Mouse (Mus musculus): ENCODE results near the gene Sim2.

Sim2 gene

DNA sequence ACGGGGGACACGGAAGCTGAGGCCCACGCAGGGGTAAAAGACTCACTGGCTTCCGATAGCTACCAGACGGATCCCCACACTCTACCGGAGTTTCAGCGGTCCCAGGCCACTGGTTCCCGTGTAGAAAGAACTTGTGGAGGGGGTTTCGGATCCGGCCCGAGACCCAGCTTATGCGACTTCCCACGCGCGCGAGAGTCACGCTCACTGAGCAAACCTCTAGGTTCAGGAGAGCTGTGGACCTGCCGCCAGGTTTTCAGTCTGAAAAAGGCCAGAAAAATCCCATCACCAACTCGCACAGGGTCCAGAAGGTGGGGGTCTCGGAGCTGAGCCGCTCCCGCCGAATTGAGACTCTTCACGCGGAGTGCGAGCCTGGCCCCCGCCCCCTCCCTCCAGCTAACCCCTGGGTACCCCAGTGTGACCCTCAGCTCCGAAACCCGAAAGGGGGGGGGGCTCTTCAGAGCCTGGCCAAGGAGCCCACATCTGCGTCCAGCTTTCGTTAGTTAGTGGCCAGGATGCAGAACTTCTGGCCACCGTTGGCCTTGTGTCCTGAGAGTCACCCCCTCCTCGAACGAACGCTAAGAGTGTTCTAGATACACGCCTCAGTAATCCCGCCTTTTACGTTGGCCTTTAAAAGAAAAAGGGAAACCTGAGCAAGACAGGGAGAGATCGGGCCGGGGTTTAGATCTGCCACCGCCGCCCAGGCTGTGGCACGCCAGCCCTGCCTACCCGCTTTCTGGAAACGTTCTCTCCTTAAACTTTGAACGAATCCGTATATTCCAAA, 5.5 kb upstream of the Sim2 start:
- DNase-seq (ENCODE audit: low spot score) = no peak

DNA sequence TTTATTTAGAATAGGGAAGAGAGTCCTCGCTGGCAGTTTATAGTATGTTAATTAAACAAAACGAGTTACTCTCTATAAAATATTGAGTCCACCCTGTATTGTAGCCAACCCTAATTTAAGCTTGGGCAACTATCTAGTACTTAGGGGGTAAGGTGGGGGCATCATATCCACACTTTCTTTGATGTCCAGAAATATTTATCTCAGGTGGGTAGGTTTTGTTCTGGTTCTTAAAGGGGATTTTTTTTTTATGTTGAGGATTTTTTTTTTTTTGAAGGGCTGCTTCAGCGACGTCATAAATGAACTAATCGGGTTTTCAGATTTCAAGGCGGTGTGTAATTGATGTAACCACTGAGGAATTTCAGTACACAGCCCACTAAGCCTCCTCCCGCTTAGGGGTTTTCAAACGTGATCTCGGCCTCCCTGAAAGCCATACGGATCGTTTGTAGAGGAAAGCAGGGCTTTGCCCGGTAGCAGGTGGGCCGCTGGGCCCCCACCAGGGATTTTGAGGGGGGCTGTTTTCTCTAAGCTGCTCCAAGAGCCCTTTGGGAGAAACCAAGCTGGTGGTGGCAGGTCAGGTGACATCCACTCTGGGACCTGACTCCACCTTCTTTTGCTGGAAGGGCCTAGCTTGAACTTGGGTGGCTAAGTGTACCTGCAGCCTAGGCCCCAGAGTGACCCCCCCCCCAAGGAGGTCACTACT, 4.7 kb upstream of the Sim2 start:
- no peak for DNase-seq (ENCODE audit: low spot score)

DNA sequence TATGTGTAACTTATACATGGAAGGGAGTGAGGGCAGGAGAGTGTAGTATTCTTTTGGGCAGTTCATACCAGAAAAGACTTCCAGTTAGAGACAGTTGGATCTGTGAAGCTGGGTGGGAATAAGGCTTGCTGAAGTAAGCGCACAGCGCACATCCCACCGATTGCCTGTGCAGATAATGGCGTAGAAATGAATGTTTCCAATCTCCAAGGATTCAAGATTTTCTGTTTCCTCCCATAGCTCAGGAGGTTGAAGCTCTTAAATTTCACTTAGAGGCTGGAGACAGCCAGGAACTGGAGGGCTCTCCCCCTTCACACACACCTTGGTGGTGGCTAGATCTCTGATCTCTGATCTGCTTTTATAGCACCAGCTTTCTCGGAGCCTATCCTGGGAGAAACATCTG, 3.1 kb upstream of the Sim2 start:
- DNase-seq (ENCODE audit: low spot score) = no peak

DNA sequence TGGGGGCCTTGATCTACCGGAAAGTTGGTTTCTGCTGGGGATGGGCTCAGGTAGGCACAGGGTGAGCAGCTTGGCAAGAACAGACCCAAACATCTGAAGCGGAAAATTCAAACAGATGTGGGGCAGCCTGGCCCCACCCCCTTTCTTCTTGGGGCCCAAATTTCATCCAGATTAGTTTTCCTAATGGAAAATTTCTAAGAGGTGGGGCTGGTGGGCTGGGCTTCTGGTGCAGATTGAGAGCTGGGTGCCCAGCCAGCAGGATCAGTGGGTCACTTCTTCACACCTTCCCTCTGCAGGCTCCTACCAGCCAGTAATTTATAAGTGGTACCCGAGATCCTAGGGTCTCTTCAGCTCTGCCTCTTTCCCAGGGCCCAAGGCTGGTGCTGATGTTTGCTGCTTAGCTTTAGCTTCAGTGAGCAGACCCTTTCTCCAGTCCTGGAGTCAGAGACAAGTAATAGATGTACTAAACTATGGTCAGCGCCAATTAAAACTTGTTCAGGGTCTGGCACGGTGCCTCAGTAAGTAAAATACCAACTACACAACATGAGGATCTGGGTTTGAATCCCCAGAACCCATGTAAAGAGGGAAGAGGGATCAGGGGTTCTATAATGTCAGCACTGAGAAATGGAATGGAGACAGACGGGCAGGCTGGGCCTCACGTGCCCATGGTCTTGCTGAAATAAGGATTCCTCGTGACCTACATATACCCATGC, 2.6 kb upstream of the Sim2 start:
- no peak for DNase-seq (ENCODE audit: low spot score)

- DNase-seq (ENCODE audit: low spot score) = no peak
Observed at GRCm38 (mm10) chr16:94082960-94083847, 1.5 kb upstream of the Sim2 start.

DNA sequence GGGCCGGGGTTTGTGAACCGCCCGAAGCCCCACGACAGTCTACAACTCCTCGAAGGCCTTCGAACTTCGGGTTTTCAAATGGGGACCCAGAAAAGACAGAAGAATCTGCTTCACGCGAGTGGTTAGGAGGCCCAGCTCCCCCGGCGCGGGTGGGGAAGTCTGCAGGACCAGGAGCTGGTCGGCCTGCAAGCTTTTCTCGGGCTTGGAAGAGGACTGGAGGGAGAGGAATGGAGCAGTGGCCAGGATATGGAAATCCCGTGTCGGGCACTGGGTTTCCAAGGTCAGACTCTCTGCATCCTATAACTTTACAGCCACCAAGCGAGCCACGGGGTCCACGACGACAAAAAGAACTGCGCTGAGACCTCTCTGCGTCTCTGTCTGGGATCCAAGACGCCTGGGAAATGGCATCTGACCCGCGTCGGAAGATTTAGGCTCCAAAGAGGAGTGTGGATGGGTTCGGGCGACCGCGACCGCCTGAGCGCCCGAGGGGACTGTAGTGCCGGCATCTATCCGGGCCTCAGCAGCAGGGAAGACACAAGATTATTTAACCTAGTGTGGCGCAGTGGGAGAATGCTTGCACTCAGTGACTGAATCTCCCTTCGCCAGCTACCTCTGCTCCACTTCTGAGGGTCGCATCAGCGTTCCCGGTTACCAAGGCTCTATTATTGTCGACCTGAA, 744 bp upstream of the Sim2 start:
- no peak for DNase-seq (ENCODE audit: low spot score)

DNA sequence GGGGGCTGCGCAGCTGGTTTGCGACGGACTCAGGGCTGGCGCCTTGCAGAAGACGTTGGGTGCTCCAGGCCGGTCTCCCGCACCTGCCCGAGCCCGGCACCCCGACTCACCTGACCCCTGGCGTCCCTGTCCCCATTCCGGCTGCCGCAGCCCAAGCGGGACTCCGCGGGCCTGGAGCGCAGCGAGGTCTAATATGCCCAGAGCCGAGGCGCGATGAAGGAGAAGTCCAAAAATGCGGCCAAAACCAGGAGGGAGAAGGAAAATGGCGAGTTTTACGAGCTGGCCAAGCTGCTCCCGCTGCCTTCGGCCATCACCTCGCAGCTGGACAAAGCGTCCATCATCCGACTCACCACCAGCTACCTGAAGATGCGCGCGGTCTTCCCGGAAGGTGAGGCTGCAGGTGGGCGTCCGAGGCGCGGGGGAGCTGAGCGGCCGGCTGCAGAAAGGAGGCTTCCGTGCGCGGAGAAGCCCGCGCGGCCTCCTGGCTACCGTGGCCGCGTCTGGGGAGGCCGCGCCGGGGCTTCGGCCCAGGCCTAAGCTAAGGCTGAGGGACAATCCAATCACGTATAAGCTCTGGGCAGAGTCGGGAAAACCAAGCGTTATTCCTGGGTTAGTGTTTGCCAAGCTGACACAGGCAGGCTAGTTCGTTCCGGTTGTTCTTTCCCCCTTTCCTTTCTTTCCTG, 1.0 kb downstream of the Sim2 start:
- no peak for DNase-seq (ENCODE audit: low spot score)

GRCm38 (mm10) chr16:94086701-94087569, 2.2 kb downstream of the Sim2 start:
- no peak for DNase-seq (ENCODE audit: low spot score)

DNA sequence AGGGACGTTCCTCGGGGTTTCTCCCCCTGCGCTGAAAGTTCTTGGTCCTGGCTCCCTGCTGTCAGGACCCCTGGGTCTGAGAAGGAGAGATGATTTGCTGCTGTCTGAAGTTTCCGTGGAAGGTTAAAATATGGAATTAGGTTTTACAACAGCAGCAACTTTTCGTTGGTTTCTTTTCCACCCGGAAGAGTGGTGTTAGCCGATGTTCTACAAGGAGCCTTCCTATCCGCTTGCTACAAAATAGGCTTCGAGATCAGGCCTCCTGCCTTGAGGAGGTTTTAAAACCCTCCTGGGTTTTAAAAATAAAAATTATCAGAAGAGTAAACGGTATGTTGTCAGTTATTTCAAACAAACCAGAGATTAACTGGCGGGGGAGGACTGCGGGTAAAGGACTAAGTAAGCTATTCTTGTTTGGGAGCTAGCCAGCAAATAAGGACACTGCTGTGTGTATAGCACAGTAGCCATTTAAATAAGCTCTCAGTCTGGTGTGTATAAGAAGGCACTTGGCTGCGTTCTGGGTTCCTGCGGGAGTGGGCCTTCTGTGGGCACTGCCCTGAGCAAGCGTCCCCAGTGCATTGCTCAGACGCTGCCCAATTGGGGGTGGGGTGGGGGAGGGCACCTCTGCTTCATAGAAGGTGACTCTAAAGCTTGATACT, 3.0 kb downstream of the Sim2 start:
- no peak for DNase-seq (ENCODE audit: low spot score)

DNA sequence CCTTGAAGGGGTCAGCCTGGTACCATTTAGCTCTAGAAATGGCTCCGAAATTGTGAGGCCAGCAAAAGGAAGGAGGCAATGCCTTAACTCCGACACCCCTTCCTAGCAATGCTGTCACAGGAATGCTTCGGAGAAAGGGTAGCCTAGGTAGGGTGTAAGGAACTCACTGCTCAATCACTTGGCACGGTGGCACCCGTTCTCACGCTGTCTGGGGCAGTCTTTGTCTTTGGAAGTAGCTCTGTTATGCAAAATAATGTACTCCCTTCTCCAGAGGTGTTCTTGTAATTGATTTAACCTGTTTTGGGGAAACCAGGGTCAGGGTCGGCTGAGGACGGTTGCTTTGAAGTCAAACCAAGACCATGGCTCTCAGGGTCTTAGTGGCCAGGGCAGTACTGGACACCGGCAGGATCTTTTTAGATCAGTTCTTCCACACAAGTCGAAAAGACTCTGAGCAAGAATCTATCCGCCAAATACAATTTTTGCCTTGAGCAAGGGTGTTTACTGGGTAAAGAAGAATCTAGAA, 3.6 kb downstream of the Sim2 start:
- no peak for DNase-seq (ENCODE audit: low spot score)

DNA sequence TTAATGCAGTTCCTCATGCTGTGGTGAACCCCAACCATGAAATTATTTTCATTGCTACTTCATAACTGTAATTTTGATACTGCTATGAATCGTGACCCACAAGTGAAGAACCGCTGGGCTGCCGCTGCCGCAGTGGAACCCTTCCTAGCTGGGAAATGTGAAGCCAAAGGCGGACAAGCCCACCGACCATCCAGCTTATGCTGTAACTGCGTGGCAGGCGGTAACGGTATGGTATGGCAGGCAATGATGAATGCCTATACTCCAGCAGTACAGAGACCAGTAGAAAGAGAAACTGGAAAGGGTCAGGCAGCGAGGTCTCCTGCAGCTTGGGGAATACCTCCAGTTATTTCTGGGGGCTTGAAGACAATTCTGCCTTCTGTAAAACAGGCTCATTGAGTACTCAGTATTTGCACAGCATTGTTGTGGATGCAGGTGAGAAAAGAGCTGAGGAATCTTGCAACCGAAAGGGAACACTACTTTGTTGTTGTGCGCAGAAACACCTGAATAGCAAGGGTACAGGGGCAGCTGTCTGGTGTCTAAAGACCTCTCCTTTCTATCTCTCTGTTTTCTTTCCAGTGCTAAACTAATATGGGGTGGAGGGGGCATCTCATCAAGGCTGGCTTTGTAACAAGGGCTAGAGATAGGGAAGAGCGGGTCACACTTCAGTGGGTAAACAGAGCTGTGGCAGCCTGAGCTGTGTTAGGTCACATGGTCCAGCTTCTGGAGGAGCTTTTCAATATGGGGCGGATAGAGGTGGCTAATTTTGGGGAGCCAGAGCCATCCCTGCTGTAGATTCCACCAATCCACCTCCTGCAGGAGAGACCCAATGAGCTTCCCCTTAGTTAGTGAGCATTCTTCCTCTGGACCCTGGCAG, 4.3 kb downstream of the Sim2 start:
- no peak for DNase-seq (ENCODE audit: low spot score)

- no peak for DNase-seq (ENCODE audit: low spot score)
Observed at GRCm38 (mm10) chr16:94092511-94093150, 7.9 kb downstream of the Sim2 start.

DNA sequence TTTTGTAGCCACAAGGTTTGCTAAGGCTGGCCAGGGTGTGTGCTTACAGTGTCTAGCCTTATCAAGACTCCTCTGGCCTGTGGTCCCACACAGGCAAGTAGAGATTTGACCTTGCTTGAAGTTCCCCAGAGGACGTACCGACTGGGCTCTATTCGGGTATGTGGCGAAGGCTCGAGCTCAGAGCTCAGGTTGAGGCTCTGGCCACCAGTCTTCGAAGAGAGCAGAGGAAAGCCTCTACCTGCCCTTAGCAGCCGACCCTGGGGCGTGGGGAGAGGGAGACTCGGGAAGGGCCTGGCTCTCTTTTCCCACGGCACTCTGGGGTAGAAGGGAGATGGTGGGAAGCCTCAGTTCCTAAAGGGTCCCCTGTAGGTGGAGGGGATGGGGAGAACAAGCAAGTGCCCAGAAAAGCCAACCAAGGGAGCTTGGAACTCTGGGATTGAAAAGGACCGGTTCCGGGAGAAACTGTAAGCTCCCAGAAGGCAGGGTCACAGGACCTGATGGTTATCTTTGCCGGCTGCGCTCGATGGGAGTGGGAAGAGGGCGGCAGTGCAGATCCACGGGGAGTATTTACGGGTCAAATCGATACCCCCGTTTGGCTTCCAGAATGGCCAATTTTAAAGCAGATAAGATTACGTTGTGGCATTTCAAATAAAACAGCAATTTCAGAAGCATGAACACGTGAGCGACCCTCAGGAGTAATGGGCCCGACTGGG, 8.6 kb downstream of the Sim2 start:
- no peak for DNase-seq (ENCODE audit: low spot score)

- DNase-seq (ENCODE audit: low spot score) = no peak
Observed at GRCm38 (mm10) chr16:94094251-94095108, 9.7 kb downstream of the Sim2 start.

GRCm38 (mm10) chr16:94095109-94095822, 10.5 kb downstream of the Sim2 start:
- no peak for DNase-seq (ENCODE audit: low spot score)

Data from c-Kit-positive CD71-positive TER-119-positive erythroid progenitor cells, embryonic 14.5 days (primary cell).